Mouse (Mus musculus) midbrain, embryonic 16.5 days (tissue): ENCODE results near the gene Rab11fip3. TPM values are rescaled to one million over a fixed set of nuclear protein-coding genes. Genes with fewer than 3 reads are reported as not detected.
A peak's percentile ranks its signal among the peaks of the same experiment; 100 is the strongest.

Source experiments
- ATAC-seq: fragments of 200-750 bp; cut with Nextera tagmentation; 2 replicates; pipeline ENCODE4 v1.8.0; 2017; ENCODE audit warnings: moderate TSS enrichment
- H3K27ac ChIP-seq: fragments of 300-500 bp; sonication (generic); 2 replicates; pipeline ENCODE4 v1.5.1; 2014; ENCODE audit warnings: mild to moderate bottlenecking, low read length, mixed read lengths
- H3K27me3 ChIP-seq: fragments of 300-500 bp; sonication (generic); 2 replicates; pipeline ENCODE4 v1.6.1; 2014; ENCODE audit warnings: low read depth, low read length, mixed read lengths; ENCODE audit not compliant: control insufficient read depth, insufficient read depth
- H3K36me3 ChIP-seq: fragments of 300-500 bp; sonication (generic); 2 replicates; pipeline ENCODE4 v1.6.1; 2014; ENCODE audit warnings: mild to moderate bottlenecking, low read length, moderate library complexity, mixed read lengths; ENCODE audit not compliant: control insufficient read depth, insufficient read depth
- H3K4me1 ChIP-seq: fragments of 300-500 bp; sonication (generic); 2 replicates; pipeline ENCODE4 v1.6.1; 2014; ENCODE audit warnings: mild to moderate bottlenecking, low read length, mixed read lengths; ENCODE audit not compliant: control insufficient read depth, insufficient read depth
- H3K4me2 ChIP-seq: fragments of 300-500 bp; sonication (generic); 2 replicates; pipeline ENCODE4 v1.6.1; 2014; ENCODE audit warnings: mild to moderate bottlenecking, low read length, mixed read lengths
- H3K4me3 ChIP-seq: fragments of 300-500 bp; sonication (generic); 2 replicates; pipeline ENCODE4 v1.5.1; 2014; ENCODE audit warnings: low read depth, mild to moderate bottlenecking, low read length, moderate library complexity, mixed read lengths
- H3K9ac ChIP-seq: fragments of 300-500 bp; sonication (generic); 2 replicates; pipeline ENCODE4 v1.6.1; 2014; ENCODE audit warnings: low read depth, low read length, mixed read lengths
- H3K9me3 ChIP-seq: fragments of 300-500 bp; sonication (generic); replicated peaks from 2 replicates; pipeline ENCODE4 v1.6.1; 2014; ENCODE audit warnings: mild to moderate bottlenecking, low read length, mixed read lengths; ENCODE audit not compliant: control insufficient read depth, poor library complexity, severe bottlenecking
- WGBS: fragments of 180-500 bp; shearing (Covaris S2); extraction: QIAGEN DNeasy Blood & Tissue Kit; methylation state at CpG from one replicate; pipeline ENCODE4 v1.1.7; 2014; 5-methylcytosine and 5-hydroxymethylcytosine counted together
- polyA plus RNA-seq: library from polyadenylated mRNA; unstranded; fragments of >200 nt; fragmentation: Nextera tagmentation; extraction: Ambion mirVana; gene quantifications from 2 replicates; pipeline ENCODE4 v1.2.1, GENCODE M21; 2015

Gene Rab11fip3
- polyA plus RNA-seq, 1 experiment from 2014 or later: 25.8 TPM

DNA sequence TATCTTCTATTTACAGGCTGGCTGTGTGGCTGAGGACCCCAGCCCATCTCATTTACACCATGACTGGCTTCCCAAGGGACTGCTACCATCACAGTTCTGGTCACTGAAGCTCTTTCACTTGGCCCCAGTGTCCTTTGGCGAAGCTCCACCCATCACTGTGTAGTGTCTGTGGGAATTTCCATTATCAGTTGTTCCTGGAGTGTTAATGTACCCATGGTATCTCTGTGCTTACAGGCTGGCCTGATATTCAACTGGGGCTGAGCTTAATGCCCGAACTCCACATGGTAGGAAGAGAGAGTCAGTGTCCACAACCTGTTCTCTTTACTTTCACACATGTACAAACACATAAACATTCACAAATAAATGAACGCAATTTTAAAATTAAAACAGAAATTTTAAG, 75.9 kb downstream of the Rab11fip3 start:
- Histone ChIP-seq H3K4me1 (no peaks in the 10 kb centered on the region), H3K27ac (no peak overlapping the region), H3K9me3 (no peaks in the 10 kb centered on the region), H3K36me3 (peaks cover 49% of the 10 kb centered on the region), H3K9ac (no peak overlapping the region), H3K4me3 (no peak overlapping the region), H3K4me2 (no peak overlapping the region), H3K27me3 (no peaks in the 10 kb centered on the region)
- ATAC-seq: no peak
- WGBS: 94% methylated on average over 3 of the region's 3 CpGs

DNA sequence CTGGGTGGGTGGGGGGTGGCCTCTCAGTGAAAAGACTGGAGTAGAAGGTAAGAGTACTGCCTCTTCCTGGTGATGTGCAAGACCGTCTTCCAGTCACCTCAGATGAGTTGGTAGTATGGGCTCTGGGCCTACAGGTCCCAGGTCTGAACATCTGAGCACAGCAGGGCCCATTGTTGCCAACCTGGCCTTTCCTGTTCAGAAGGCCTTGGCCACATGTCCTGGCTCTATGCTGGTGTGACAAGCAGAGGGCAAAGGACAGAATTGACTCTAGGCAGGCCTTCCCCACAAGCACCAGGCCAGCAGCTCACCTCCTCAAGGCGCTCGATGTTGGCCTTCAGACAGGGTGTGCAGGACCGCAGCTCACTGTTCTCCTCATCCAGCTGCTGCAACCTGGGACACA, 77.1 kb downstream of the Rab11fip3 start:
- Histone ChIP-seq H3K36me3 (peaks cover 44% of the 10 kb centered on the region), H3K4me1 (no peaks in the 10 kb centered on the region), H3K9me3 (no peaks in the 10 kb centered on the region), H3K4me3 (no peak overlapping the region), H3K4me2 (no peak overlapping the region), H3K27ac (no peak overlapping the region), H3K27me3 (no peaks in the 10 kb centered on the region), H3K9ac (no peak overlapping the region)
- ATAC-seq: no peak
- WGBS: 97% methylated on average over 4 of the region's 4 CpGs

DNA sequence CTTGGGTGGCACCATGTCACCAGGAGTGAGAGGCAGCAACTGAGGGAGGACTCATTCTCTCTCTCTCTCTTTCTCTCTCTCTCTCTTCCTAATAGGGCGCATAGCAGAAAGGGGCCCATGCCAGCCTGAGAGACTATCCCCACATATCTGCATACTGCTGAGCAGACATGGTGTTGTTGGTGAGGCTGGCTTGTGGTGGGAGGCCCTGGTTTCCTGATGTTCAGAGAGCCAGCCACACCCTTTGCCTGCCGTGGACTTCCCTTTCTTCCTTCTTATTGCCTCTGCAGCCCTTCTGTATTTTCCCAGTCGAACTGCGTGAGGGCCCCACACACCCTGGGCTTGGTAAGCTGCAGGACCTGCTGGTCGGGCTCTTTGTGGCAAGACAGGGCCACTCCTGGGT, 79.0 kb downstream of the Rab11fip3 start:
- Histone ChIP-seq H3K9me3 (no peaks in the 10 kb centered on the region), H3K4me1 (peaks cover 7% of the 10 kb centered on the region), H3K9ac (no peak overlapping the region), H3K36me3 (peaks cover 41% of the 10 kb centered on the region), H3K27ac (no peak overlapping the region), H3K27me3 (no peaks in the 10 kb centered on the region), H3K4me2 (no peak overlapping the region), H3K4me3 (no peak overlapping the region)
- WGBS: 93% methylated on average over 5 of the region's 5 CpGs
- no peak for ATAC-seq

DNA sequence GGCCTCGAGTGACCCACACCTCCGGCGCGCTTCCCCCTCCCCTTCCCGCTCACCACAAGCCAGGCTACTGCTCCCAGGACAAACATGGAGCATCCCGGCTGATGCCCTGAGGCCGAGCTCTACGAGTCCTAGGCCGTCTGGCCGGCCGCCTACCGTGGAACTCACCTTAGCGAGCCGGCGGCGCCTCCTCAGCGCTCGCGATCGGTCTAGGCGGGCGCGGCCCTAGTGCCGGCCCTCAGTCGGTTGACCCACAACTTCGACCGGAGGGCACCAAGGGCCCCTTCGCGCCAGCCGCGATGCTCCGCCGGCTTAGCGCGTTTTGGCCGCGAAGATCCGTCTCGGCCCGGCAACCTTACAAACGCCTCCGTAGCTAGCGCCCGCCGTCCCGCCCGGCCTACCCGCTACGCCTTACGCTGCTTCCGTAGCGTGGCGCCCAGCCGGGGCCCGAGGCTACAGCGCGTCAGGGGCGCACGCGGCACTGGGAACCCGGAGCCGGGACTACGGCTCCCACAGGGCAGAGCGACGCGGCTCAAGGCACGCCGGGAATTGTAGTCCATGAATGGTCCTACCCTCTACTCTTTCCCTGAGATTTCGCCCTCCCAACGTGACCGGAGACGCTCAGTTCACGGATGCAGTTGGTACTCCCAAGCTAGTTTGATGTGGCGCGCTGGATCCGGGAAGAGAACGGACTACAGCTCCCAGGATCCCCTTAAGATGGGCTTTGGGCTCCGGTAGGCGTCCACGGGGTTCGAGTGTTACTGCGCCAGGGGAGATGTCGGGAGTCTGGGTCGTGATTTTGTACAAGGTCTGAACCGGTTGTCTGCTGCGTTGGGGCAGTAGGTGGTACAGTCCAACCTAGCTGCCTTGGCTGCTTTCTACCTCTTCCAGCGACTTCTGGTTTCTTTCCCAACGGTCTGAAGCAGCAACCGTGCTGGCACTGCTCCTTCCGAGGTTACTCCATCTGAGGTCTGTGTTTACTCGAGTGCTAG, 83.8 kb downstream of the Rab11fip3 start, which contains the start of gene Capn15:
Capn15 (minus strand) TSS at position 491 of the 989 bp plus-strand sequence.
- Histone ChIP-seq H3K4me3 (peak within 1 kb of the TSS; percentile 93), H3K27me3 (no peaks in the 10 kb centered on the region), H3K9me3 (no peaks in the 10 kb centered on the region), H3K27ac (peak within 1 kb of the TSS; percentile 90), H3K36me3 (peaks cover 17% of the 10 kb centered on the region), H3K9ac (peak within 1 kb of the TSS; percentile 90), H3K4me1 (peaks cover 31% of the 10 kb centered on the region), H3K4me2 (peak within 1 kb of the TSS; percentile 84)
- under 1% methylated on average over 91 of the region's 91 CpGs for WGBS
- ATAC-seq: peak; percentile 99

DNA sequence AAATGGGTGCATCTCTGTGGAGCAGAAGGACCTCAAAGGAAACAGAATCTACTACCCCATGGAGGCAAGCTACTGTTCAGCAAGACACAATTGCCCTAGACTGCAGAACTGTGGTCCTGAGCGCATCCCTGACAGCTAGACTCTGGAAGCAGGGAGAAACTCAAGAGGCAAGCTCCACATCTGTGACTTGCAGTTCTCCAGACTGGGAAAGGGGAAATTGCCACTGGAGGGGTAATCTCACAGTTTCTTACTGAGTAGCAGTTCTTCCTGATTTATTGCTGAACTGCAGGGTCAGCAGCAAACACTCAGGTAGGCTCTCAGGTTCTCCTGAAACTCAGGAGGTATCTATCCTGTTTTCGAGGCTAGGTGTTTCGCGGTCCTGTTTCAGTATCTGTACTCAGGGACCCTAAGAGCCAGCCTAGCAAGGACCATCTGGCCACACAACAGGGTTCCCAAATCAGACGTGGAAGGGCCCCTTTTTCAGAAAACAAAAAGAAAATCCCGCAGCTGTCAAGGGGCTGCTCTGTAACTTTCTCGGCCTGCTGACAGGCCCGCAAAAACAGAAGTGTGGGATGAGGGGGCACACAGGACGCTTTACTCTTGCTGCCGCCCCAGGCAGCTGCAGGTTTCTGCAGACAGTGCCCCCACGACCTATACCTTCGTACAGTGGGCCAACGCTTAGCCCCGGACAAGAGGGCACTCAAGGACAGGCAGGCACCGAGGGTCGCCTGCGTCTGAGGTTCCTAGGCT, 84.6 kb downstream of the Rab11fip3 start:
- H3K9ac ChIP-seq: peak overlapping the region; percentile 90
- H3K9me3 ChIP-seq: no peaks in the 10 kb centered on the region
- H3K4me1 ChIP-seq: peaks cover 31% of the 10 kb centered on the region
- WGBS: 13% methylated on average over 17 of the region's 17 CpGs
- H3K4me3 ChIP-seq: peak overlapping the region; percentile 93
- H3K27ac ChIP-seq: peak overlapping the region; percentile 90
- ATAC-seq: no peak
- H3K27me3 ChIP-seq: no peaks in the 10 kb centered on the region
- H3K4me2 ChIP-seq: peak overlapping the region; percentile 84
- H3K36me3 ChIP-seq: peaks cover 9% of the 10 kb centered on the region

DNA sequence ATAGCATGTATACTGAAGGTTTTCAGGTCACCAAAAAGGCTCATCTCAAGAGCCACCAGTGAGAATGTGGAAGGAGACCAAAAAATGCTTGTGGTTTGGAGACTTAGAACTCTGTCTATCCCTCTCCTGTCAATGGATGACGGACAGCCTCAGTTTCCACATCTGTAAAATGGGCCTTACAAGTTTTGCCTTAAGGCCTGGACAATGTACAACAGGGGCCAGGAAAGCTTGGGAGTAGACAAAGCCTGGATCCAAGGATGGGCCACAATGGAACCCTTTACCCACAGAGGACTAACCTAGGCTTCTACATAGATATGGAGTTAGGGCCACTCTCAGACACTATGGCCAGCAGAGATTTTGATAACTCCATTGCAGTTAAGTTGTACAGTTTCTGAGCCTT, 85.3 kb downstream of the Rab11fip3 start:
- 100% methylated on average over 1 of the region's 1 CpGs for WGBS
- H3K4me3 ChIP-seq: peak overlapping the region; percentile 93; the same call in 1 of the 2 replicates
- no peak for ATAC-seq
- H3K27me3 ChIP-seq: no peaks in the 10 kb centered on the region
- H3K27ac ChIP-seq: no peak overlapping the region
- no peak overlapping the region for H3K9ac ChIP-seq
- H3K4me1 ChIP-seq: peaks cover 31% of the 10 kb centered on the region
- H3K4me2 ChIP-seq: peak overlapping the region; percentile 84
- H3K36me3 ChIP-seq: 0 out of 2 replicates have a peak, but pooled peaks cover 5% of the 10 kb centered on the region
- H3K9me3 ChIP-seq: no peaks in the 10 kb centered on the region

DNA sequence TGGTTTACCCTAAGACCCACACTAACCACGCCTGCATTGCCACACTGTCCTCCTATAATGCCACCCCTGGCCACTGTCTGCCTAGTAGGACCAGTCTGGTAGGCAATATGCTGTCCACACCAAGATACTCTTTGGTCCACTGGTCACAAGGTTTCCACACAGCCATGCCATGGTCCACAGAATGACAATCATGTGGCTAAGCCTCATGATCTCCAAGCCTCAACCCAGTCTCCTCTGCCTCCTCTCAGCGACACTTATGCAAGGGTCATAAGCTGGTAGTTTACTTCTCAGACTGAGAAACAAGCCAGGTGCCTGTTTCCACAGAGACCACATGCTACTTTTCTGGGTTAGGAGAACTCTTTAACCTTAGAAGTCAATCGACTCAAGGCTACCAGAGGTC, 86.4 kb downstream of the Rab11fip3 start:
- 0 out of 2 replicates have a peak, but pooled peaks cover 2% of the 10 kb centered on the region for H3K36me3 ChIP-seq
- H3K9ac ChIP-seq: no peak overlapping the region
- no peak overlapping the region for H3K27ac ChIP-seq
- no peak overlapping the region for H3K4me2 ChIP-seq
- no peaks in the 10 kb centered on the region for H3K27me3 ChIP-seq
- H3K4me3 ChIP-seq: no peak overlapping the region
- 97% methylated on average over 3 of the region's 3 CpGs for WGBS
- H3K4me1 ChIP-seq: peaks cover 31% of the 10 kb centered on the region
- no peaks in the 10 kb centered on the region for H3K9me3 ChIP-seq
- ATAC-seq: no peak

DNA sequence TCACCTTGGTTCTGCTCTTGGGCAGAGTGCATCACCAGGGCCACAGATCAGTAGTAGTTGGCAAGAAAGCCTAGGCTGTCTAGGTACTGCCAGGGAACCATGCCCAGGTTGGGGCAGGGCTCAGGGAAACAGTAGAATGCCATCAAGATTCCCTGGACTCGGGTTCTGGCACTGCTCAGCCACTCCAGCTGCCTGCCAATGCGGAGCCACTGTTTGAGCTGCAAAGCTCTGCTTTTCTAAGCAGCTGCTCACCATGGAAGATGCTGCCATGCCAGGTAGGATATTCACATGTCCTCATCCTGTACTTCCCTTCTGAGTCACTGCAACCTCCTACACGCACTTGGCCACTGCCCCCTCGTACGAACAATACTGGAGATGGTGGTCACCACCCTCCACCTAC, 88.5 kb downstream of the Rab11fip3 start:
- H3K27me3 ChIP-seq: no peaks in the 10 kb centered on the region
- no peaks in the 10 kb centered on the region for H3K9me3 ChIP-seq
- ATAC-seq: no peak
- 87% methylated on average over 5 of the region's 5 CpGs for WGBS
- H3K9ac ChIP-seq: no peak overlapping the region
- H3K27ac ChIP-seq: no peak overlapping the region
- peaks cover 24% of the 10 kb centered on the region for H3K4me1 ChIP-seq
- no peaks in the 10 kb centered on the region for H3K36me3 ChIP-seq
- H3K4me2 ChIP-seq: no peak overlapping the region
- H3K4me3 ChIP-seq: no peak overlapping the region
